Mouse (Mus musculus) cerebellum, adult 2 months (tissue): ENCODE results near the gene Dnlz.

Source experiments
- CTCF ChIP-seq: fragments of 200-500 bp; IDR thresholded peaks from 2 replicates; pipeline ENCODE4 v1.5.1; 2011; ENCODE audit warnings: low read depth, mild to moderate bottlenecking, control low read depth, low read length, moderate library complexity, borderline replicate concordance; ENCODE audit not compliant: insufficient read depth
- POLR2A ChIP-seq: fragments of 200-500 bp; IDR thresholded peaks from 2 replicates; pipeline ENCODE4 v1.6.1; 2011; ENCODE audit warnings: low read length, control low read depth, borderline replicate concordance; ENCODE audit not compliant: insufficient read depth

DNA sequence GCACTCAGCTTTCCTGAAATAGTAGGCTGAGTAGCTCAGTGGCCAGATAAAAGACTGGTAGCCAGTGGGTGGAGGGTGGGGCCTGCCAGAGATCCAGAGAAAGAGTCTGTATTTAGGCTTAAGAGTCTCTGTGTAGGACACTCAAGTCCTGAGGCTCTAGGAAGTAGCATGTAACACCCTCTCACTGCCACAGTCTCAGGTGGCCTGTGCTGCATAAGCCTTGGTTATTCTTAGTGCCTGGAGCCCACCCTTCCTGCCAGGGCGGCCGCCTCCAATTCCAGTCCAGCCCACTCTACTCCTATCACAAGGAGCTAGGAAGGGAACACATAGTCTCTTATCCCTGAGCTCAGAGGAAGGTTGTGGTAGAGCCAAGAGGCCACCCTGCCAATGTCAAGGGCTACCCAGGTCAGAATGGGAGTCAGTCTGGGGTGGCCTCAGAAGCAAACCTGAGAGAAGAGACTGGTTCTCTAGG is 10.4 kb downstream of the Dnlz start:
- TF ChIP-seq POLR2A = no peak
- TF ChIP-seq CTCF = no peak
